ENCODE assay signal across 19 mouse cellular contexts in genomic region chr7:97032412-97032811, GRCm38 (mm10). TPM values are rescaled to one million over a fixed set of nuclear protein-coding genes. Genes with fewer than 3 reads are reported as not detected.
DNase-seq lines count a peak whose midpoint lies in the region; ATAC-seq and TF ChIP-seq lines count a peak whose summit lies in the region.
"Had no signal": no experiment of that assay in that cellular context is flagged by ENCODE, and none has a peak within 500 bp of the region (broad histone marks: within the 10 kb centered on the region; RNA-seq: fewer than 3 reads in every experiment).

No protein-coding gene starts in this region.

- ATAC-seq in forebrain, embryonic 14.5 days, result peak; percentile 57; the same call in 1 of the 2 replicates
- ATAC-seq in forebrain, embryonic 11.5 days (replicated peaks; ENCODE audit: low FRiP score), result no peak
- ATAC-seq in kidney, embryonic 16.5 days (ENCODE audit: low FRiP score, low TSS enrichment), result 0 out of 2 replicates have a peak, but pooled peaks have one; percentile 42
- ATAC-seq in erythroid progenitor cell, adult 5-6 weeks (replicated peaks; ENCODE audit: low FRiP score, poor library complexity, severe bottlenecking), result no peak
- ATAC-seq: intestine, embryonic 16.5 days had no signal

- no peak for TF ChIP-seq POLR2A in CH12.LX (IDR thresholded peaks at IDR 0.05; ENCODE audit: low read depth, low read length)

- no peaks in the 10 kb centered on the region for H3K4me1 ChIP-seq in forebrain, embryonic 14.5 days (ENCODE audit: control insufficient read depth, insufficient read depth, low read length)
- no peaks in the 10 kb centered on the region for H3K4me1 ChIP-seq in forebrain, embryonic 11.5 days (replicated peaks; ENCODE audit: control insufficient read depth, insufficient read depth, low read length)
- H3K4me1 ChIP-seq in kidney, embryonic 16.5 days (ENCODE audit: insufficient read depth, low read length), result peaks cover 3% of the 10 kb centered on the region; the same call in 1 of the 2 replicates
- H3K4me1 ChIP-seq in CH12.LX (ENCODE audit: control insufficient read depth in 1 of 2, insufficient read depth in 2 of 2), result peaks cover 0 to 21% of the 10 kb centered on the region in 2 experiments; a peak in 2 of 4 replicates
- H3K4me1 ChIP-seq: embryonic facial prominence, embryonic 10.5 days; heart, embryonic 13.5 days; hindbrain, embryonic 15.5 days had no signal

- no peaks in the 10 kb centered on the region for H3K9me3 ChIP-seq in forebrain, embryonic 14.5 days (replicated peaks; ENCODE audit: control insufficient read depth, low read length)
- H3K9me3 ChIP-seq in forebrain, embryonic 11.5 days (ENCODE audit: control insufficient read depth, low read length), result no peaks in the 10 kb centered on the region
- H3K9me3 ChIP-seq in kidney, embryonic 16.5 days (ENCODE audit: low read length), result no peaks in the 10 kb centered on the region
- H3K9me3 ChIP-seq in CH12.LX (replicated peaks; ENCODE audit: low read length), result no peaks in the 10 kb centered on the region
- H3K9me3 ChIP-seq: embryonic facial prominence, embryonic 10.5 days; G1E; heart, embryonic 13.5 days; hindbrain, embryonic 15.5 days had no signal

- H3K79me2 ChIP-seq in CH12.LX (replicated peaks; ENCODE audit: control insufficient read depth, extremely low read depth, insufficient read depth, poor library complexity, severe bottlenecking), result no peaks in the 10 kb centered on the region

- 40% methylated on average over 2 of the region's 2 CpGs for WGBS in forebrain, embryonic 14.5 days
- 54% methylated on average over 2 of the region's 2 CpGs for WGBS in forebrain, embryonic 11.5 days
- WGBS in kidney, embryonic 16.5 days, result 56% methylated on average over 2 of the region's 2 CpGs

- no peak overlapping the region for H3K27ac ChIP-seq in forebrain, embryonic 14.5 days (ENCODE audit: low read depth, low read length)
- H3K27ac ChIP-seq in forebrain, embryonic 11.5 days (ENCODE audit: low read depth, low read length), result no peak overlapping the region
- H3K27ac ChIP-seq in kidney, embryonic 16.5 days (ENCODE audit: low read length), result no peak overlapping the region
- no peak overlapping the region for H3K27ac ChIP-seq in CH12.LX (ENCODE audit: insufficient read depth, low read depth)
- H3K27ac ChIP-seq: embryonic facial prominence, embryonic 10.5 days; gastrocnemius, adult 2 months; heart, embryonic 13.5 days; hindbrain, embryonic 15.5 days had no signal

- H3K9ac ChIP-seq in forebrain, embryonic 14.5 days (ENCODE audit: low read length), result no peak overlapping the region
- no peak overlapping the region for H3K9ac ChIP-seq in forebrain, embryonic 11.5 days (ENCODE audit: low read length)
- no peak overlapping the region for H3K9ac ChIP-seq in kidney, embryonic 16.5 days (replicated peaks; ENCODE audit: low read length)
- no peak overlapping the region for H3K9ac ChIP-seq in CH12.LX (ENCODE audit: insufficient read depth, low read depth)
- H3K9ac ChIP-seq: heart, embryonic 13.5 days; hindbrain, embryonic 15.5 days had no signal

- no peak overlapping the region for H3K4me2 ChIP-seq in forebrain, embryonic 14.5 days (ENCODE audit: low read length)
- H3K4me2 ChIP-seq in forebrain, embryonic 11.5 days (ENCODE audit: low read depth, low read length, severe bottlenecking), result no peak overlapping the region
- no peak overlapping the region for H3K4me2 ChIP-seq in kidney, embryonic 16.5 days (replicated peaks; ENCODE audit: low read depth, low read length)
- H3K4me2 ChIP-seq in CH12.LX (ENCODE audit: insufficient read depth, low read depth, poor library complexity, severe bottlenecking), result no peak overlapping the region
- H3K4me2 ChIP-seq: heart, embryonic 13.5 days; hindbrain, embryonic 15.5 days had no signal

- dilution Hi-C loops in CH12.LX (cut with MboI; ENCODE audit: extremely low pct_ligation_motif_present, extremely low pct_unique_long_range_greater_than_20kb, low sequenced_read_pairs), result no loop called here

- no peaks in the 10 kb centered on the region for H3K36me3 ChIP-seq in forebrain, embryonic 14.5 days (ENCODE audit: control insufficient read depth, insufficient read depth, low read length)
- H3K36me3 ChIP-seq in forebrain, embryonic 11.5 days (ENCODE audit: control insufficient read depth, insufficient read depth, low read length), result no peaks in the 10 kb centered on the region
- no peaks in the 10 kb centered on the region for H3K36me3 ChIP-seq in kidney, embryonic 16.5 days (ENCODE audit: insufficient read depth, low read length)
- peaks cover 3 to 45% of the 10 kb centered on the region in 2 experiments for H3K36me3 ChIP-seq in CH12.LX (replicated peaks in 1 of 2; ENCODE audit: control insufficient read depth in 1 of 2, insufficient read depth in 1 of 2, low read length in 1 of 2)

- H3K4me3 ChIP-seq in forebrain, embryonic 14.5 days (ENCODE audit: low read depth, low read length), result no peak overlapping the region
- no peak overlapping the region for H3K4me3 ChIP-seq in forebrain, embryonic 11.5 days (ENCODE audit: low read depth, low read length)
- no peak overlapping the region for H3K4me3 ChIP-seq in kidney, embryonic 16.5 days (ENCODE audit: low read length)
- H3K4me3 ChIP-seq in CH12.LX (replicated peaks in 1 of 3; ENCODE audit: low read depth in 2 of 3, low read length in 2 of 3, poor library complexity in 1 of 3), result no peak overlapping the region
- H3K4me3 ChIP-seq: embryonic facial prominence, embryonic 10.5 days; gastrocnemius, adult 2 months; heart, embryonic 13.5 days; hindbrain, embryonic 15.5 days had no signal

- DNase-seq in forebrain, embryonic 14.5 days (ENCODE audit: low spot score), result peak; percentile 16
- DNase-seq in forebrain, embryonic 11.5 days (ENCODE audit: low spot score), result no peak
- DNase-seq in kidney, adult 18-20 months, result no peak
- no peak for DNase-seq in CH12.LX (ENCODE audit: extremely low read depth)
- peak; percentile 66 for DNase-seq in brain, adult 2 months (ENCODE audit: low read depth, low spot score)
- DNase-seq: adrenal gland, postnatal 14 days; cerebellum, adult 2 months; cerebellum, postnatal 10 days; gastrocnemius, adult 2 months; gastrocnemius, postnatal 36 days; heart, adult 11 months; heart, postnatal 36 days had no signal

- in situ Hi-C loops in CH12.LX (cut with MboI; ENCODE audit: low pct_ligation_motif_present, low pct_unique_long_range_greater_than_20kb, low sequenced_read_pairs), result no loop called here

- TF ChIP-seq CTCF in CH12.LX (conservative IDR thresholded peaks at IDR 0.05 in 1 of 2, IDR thresholded peaks at IDR 0.05 in 1 of 2; ENCODE audit: low read depth in 2 of 2, low read length in 2 of 2), result no peak

- H3K27me3 ChIP-seq in forebrain, embryonic 14.5 days (replicated peaks; ENCODE audit: control insufficient read depth, insufficient read depth, low read length), result no peaks in the 10 kb centered on the region
- no peaks in the 10 kb centered on the region for H3K27me3 ChIP-seq in forebrain, embryonic 11.5 days (ENCODE audit: control insufficient read depth, insufficient read depth, low read length)
- H3K27me3 ChIP-seq in kidney, embryonic 16.5 days (ENCODE audit: insufficient read depth, low read length), result no peaks in the 10 kb centered on the region
- H3K27me3 ChIP-seq in CH12.LX (replicated peaks), result no peaks in the 10 kb centered on the region
- H3K27me3 ChIP-seq: heart, embryonic 13.5 days; hindbrain, embryonic 15.5 days had no signal

- TF ChIP-seq EP300 in CH12.LX (IDR thresholded peaks at IDR 0.05; ENCODE audit: low read length), result no peak

- TF ChIP-seq RAD21 in CH12.LX (IDR thresholded peaks at IDR 0.05; ENCODE audit: low read depth, low read length), result no peak

TF ChIP-seq in CH12.LX, 34 proteins besides CTCF, POLR2A, EP300 and RAD21:
- TF ChIP-seq MAFK (IDR thresholded peaks at IDR 0.05; ENCODE audit: insufficient replicate concordance, low read length) (0 out of 2 replicates have a peak, but pooled peaks have one; percentile 27), POLR2AphosphoS2 (IDR thresholded peaks at IDR 0.05; ENCODE audit: low read depth, low read length) (no peak)

RNA-seq across cellular contexts. Expression of gene Gab2, which starts 49.0 kb away (rescaled TPM):
- polyA plus RNA-seq in forebrain, embryonic 14.5 days (2014; fragmentation: Nextera tagmentation; extraction: Ambion mirVana), result 10.1 and 13.1 TPM in 2 replicates
- polyA plus RNA-seq in forebrain, embryonic 11.5 days (2014; fragmentation: Nextera tagmentation; extraction: Ambion mirVana), result 6.4 and 8.1 TPM in 2 replicates
- polyA plus RNA-seq in kidney, embryonic 16.5 days (2015; fragmentation: Nextera tagmentation; extraction: Ambion mirVana), result 13.9 and 14.7 TPM in 2 replicates
- total RNA-seq in CH12.LX (2012; rRNA removed) (0.13 and 0.30 TPM in 2 replicates), CH12.LX (2014; rRNA removed) (0.12 TPM in 2 replicates)
- 0.41 and 0.50 TPM in 2 replicates for polyA plus RNA-seq in CH12.LX (2012; ENCODE audit: insufficient read length, low read depth)
- total RNA-seq in erythroid progenitor cell, adult 5-6 weeks (2015; ENCODE audit: low replicate concordance), result 5.0 and 5.4 TPM in 2 replicates
- 2.1 and 3.5 TPM in 2 replicates for total RNA-seq in erythroid progenitor cell, adult 5-6 weeks (2017; ENCODE audit: low replicate concordance)

Comparison
In these comparisons a context has a peak if more than half of its experiments do, and no peak if none do; other contexts are left out.
1. ATAC-seq: peak in forebrain, embryonic 14.5 days (single experiment) and kidney, embryonic 16.5 days (single experiment); none in forebrain, embryonic 11.5 days (single experiment) and erythroid progenitor cell, adult 5-6 weeks (single experiment).
2. DNase-seq: peak in forebrain, embryonic 14.5 days (single experiment) and brain, adult 2 months (single experiment); none in forebrain, embryonic 11.5 days (single experiment), kidney, adult 18-20 months (single experiment) and CH12.LX (single experiment).